Mouse (Mus musculus) NIH3T3 (cell line): Measurements from ENCODE around the gene Rpl12.
A peak's percentile ranks its signal among the peaks of the same experiment; 100 is the strongest.

Experiments
- DNase-seq: peaks from one replicate; pipeline ENCODE4 v3.0.0-alpha.2; 2012; ENCODE audit warnings: low read depth

Gene Rpl12

GRCm38 (mm10) chr2:32961192-32961995, at the start of gene Rpl12, which contains the start of gene Lrsam1:
Gene Rpl12 (plus strand): TSS chr2:32961559.
Gene Lrsam1 (minus strand): TSS chr2:32961614.
- DNase-seq, result peak; percentile 97

DNA sequence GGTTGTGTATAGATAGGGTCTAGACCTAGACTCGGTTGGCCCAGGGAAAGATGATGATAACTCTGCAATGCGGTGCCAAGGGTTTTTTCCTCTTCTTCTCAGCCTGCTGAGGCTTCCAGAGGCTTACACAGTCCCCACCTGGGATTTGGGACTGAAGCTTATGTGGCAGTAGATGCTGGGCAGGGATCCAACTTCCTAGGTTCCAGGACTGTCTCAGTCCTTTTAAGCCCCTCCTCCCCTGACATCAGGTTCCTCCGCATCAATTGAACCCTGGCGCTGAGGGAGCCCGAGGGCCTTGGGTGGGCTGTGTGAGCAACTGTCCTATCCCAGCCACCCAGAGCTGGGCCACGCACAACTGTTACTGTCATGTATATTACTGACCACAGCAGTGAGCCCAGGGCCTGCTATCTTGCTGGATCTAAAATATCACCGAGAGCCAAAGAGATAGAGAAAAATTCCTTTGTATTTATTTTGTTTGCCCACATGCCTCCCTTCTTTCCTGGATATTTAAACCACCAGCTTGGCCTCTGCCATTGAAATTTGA, 49.6 kb upstream of the Rpl12 start:
- no peak for DNase-seq

DNA sequence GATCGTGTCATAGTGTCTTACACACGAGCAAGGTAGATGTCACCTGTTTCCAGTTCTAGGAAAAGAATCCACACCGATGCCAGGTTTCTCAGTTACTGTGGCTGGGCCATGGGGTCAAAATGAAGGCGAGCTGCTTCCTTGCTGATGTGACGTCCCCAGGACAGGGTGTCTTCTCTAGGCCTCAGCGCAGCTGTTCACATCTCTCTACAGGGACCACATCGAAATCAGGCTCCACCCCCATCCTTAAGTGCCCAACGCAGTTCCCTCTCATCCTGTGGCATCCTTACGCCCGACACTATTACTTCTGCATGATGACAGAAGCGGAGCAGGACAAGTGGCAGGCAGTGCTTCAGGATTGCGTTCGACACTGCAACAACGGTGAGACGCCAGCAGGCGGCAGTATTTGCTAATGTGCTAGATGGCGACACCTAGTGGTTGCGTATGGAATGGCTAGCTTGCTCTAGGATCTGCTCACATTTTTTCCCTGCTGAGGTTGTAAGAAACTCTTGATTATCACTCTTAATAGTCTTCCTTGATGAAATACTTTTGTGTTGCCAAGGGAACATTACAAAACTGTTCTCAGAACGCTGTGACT, 49.1 kb upstream of the Rpl12 start:
- DNase-seq, result peak; percentile 94

DNA sequence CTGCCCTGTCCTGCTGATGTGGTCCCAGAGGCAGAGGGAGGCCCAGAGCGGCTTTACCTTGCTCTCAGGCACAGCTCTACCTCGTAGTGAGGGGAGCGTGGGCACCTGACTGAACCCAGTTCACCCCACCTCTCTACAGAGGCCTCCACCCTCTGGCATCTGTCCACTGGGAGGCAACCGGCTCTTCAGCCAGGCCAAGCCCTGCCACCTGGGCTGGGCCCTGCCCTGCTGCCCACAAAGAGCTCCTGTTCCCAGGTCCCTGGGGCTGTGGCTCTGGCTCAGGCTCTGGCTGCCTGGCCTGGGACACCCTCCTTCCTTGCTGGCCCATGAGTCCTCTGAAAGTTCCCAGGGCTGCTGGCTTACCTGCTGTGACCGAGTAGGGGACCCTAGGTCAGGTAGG, 47.0 kb upstream of the Rpl12 start:
- DNase-seq, result peak; percentile 41

- peak; percentile 83 for DNase-seq
Measured at GRCm38 (mm10) chr2:32914896-32915295, 46.5 kb upstream of the Rpl12 start.

DNA sequence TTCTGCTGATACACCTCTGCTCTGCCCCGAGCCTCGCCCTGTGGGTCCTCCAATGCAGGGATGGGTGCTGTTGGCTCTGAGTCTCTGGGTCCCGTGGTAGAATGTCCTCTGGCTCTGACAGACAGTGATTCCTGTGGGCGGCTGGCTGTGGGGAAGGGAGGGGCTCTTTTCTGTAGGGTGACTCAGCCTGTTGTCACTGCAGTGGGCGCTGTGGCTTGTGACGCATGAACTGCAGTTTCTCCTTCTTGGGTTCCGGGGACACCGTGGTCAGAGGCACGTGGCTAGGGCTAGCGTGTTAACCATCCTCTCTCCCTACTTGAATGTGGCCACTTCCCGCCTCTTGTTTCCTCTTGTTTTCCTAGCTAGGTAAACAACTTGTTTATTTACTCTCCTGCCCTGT, 43.8 kb upstream of the Rpl12 start:
- DNase-seq, result peak; percentile 82

GRCm38 (mm10) chr2:32918391-32918790, 43.0 kb upstream of the Rpl12 start:
- DNase-seq, result no peak

DNA sequence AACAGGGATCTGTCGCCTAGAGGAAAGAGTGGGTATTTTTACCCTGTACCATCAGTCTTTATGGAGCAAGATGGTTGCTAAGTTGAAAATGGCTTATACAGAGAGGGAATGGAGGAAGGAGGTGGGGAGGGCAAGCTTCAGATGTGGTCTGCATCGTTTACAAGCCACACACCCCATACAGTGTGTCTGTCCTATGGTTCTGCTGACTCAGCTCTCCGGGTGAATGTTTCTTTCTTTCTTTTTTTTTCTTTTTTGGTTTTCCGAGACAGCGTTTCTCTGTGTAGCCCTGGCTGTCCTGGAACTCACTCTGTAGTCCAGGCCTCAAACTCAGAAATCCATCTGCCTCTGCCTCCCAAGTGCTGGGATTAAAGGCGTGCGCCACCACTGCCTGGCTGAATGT, 40.1 kb upstream of the Rpl12 start:
- no peak for DNase-seq

DNA sequence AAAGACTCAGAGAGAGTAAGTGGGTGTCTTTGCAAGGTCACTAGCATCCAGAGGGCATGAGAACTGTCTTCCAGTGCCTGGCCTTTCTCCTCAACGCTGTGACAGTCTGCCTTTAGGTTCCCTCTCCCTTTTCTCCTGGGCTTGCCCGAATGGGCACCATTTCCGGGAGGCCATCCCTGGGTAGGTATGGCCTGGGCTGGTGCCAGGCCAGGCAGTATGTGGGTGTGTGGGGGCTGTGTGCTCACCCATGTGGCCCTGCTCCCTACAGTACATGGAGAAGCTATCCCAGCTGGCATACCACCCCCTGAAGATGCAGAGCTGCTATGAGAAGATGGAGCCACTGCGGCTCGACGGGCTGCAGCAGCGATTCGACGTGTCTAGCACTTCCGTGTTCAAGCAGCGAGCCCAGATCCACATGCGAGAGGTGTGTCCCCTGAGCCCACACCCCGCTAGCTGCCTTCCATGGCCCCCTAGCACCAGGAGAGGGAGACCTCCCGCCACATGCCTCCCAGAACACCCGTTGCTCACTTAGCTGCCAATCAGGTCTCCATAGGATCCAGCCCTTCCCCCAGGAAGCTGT, 39.5 kb upstream of the Rpl12 start:
- no peak for DNase-seq

DNA sequence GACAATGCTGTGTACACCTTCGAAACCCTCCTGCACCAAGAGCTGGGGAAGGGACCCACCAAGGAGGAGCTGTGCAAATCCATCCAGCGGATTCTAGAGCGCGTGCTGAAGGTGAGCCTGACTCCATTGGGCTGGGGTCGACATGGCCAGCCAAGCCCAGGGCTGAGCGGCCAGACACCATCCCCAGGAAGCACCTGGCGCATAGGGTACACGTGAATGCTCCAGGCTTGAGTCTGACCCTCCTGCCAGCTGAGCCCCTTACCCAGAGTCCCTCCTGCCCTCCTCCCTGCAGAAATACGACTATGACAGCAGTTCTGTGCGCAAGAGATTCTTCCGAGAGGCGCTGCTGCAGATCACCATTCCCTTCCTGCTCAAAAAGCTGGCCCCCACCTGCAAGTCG, 38.8 kb upstream of the Rpl12 start:
- DNase-seq, result no peak

DNA sequence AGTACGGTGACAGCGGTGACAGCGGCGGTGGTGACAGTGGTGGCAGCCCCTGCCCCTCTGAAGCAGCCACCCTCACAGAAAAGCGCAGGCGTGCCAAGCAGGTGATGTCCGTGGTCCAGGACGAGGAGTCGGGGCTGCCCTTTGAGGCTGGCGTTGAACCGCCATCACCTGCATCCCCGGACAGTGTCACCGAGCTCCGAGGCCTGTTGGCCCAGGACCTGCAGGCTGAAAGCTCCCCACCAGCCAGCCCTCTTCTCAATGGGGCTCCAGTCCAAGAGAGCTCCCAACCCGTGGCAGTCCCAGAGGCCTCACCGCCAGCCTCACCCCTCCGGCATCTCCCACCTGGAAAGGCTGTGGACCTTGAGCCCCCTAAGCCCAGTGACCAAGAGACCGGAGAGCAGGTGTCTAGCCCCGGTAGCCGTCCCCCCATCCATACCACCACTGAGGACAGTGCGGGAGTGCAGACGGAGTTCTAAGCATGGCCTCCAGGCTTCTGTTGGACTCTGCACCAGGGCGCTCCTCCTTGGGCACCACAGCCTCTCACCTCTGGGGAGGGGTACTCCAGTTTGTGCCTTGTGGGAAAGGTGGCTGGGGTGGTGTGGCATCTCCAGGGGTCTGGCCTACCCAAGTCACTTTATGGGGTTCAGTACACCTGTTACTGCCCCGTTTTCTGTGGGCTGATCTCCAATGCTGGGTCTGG, 37.7 kb upstream of the Rpl12 start:
- no peak for DNase-seq

GRCm38 (mm10) chr2:32924306-32924844, 37.0 kb upstream of the Rpl12 start:
- no peak for DNase-seq

DNA sequence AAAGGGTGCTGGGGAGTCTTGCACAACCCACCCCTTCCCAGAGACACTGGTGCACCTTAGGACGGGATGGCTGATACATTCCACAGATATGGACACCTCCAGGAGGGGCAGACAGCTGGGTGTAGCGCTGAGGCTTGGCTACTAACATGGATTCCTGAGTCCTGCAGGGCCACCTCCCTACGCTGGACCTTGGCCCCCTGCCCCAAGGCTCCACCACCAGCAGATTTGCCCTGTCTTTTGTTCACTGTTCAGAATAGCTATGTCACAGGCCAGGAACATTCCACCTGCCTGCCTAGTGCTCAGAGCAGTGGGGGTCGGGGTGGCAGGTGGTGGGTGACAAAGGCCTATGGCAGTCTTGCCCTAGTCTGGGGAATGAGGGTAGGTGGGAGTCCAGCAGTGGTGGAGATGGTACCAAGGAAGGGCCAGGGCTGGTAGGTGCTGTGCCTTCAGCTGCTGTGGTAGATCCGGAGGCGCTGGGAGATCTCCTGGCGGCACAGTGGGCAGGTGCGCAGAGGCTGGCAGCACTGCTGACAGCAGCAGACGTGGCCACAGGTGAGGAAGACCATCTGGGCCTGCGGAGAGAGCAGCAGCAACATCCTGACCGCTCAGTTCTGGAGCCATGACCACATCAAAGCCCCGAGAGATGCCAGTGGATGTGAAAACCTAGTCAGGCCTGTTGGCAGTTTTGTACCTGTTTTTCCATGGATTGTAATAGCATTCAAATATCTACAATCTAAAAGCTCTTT, 34.9 kb upstream of the Rpl12 start:
- DNase-seq, result no peak

GRCm38 (mm10) chr2:32927624-32928234, 33.6 kb upstream of the Rpl12 start:
- DNase-seq, result peak; percentile 83

- DNase-seq, result peak; percentile 93
Measured at GRCm38 (mm10) chr2:32928235-32928946, 33.0 kb upstream of the Rpl12 start.

DNA sequence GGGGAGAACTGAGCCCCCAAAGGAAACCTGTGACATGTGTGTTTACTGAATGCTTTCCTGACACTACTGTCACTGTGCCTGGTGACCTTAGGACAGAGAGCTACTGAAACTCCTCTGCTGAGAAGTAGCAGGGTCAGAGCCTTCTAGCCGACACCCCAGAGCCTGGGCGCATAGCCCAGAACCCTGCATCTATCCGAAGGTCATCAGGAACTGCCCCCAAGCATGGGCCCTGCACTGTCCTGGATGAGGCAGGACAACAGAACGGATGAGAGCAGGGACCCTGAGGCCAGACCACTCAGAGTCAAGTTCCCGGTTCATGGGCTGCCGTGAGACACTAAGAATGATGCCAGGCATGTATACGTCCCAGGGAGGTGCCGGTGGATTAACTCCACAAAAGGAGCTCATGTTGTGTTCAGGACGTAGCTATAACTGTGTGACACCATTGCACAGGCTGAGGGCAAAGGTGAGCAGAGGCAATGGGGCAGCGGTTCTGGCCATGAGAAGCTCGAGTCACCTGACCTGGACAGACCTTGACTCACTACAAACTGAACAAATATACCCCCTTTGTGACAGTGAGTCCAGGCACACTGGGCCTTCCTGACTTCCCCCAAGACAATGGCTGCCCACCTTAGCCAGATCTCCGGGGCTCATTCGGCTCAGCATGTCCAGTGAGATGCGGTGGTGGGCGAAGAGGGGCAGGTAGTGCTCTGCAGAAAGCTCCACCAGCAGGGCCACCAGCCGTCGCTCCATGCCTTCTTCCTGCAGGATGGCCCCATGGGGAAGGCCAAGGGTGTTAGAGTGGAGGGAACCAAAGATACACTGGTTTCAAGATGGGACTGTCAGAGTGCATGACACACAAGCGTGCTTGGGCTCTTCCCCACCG, 32.2 kb upstream of the Rpl12 start:
- no peak for DNase-seq

DNA sequence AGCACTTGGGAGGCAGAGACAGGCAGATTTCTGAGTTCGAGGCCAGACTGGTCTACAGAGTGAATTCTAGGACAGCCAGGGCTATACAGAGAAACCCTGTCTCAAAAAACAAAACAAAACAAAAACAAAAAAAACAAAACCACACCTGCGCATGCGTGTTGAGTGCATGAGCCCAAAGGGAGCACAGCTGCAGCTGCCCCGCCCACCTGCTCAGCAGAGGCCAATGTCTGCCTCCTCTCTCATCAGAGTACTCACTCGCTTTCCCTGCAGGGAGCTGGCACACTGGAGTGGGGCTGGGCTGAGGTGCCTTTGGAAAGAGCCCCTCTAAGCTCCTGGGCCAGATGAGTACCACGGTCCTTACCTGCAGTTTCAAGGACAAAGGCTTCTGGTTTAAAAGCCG, 29.6 kb upstream of the Rpl12 start:
- DNase-seq, result no peak

GRCm38 (mm10) chr2:32938741-32939140, 22.6 kb upstream of the Rpl12 start:
- no peak for DNase-seq

- DNase-seq, result peak; percentile 72
Measured at GRCm38 (mm10) chr2:32939418-32939817, 21.9 kb upstream of the Rpl12 start.
